Mouse (Mus musculus) small intestine, adult 2 months (tissue): ENCODE measurements around the gene Olfr1381. TPM values are rescaled to one million over a fixed set of nuclear protein-coding genes. Genes with fewer than 3 reads are reported as not detected.
"Not testable (repeated sequence)": the region's sequence is repeated elsewhere in the genome, so short reads cannot be mapped to it uniquely, and the experiment has no call there.

ENCODE experiments used
- H3K27ac ChIP-seq: fragments of 200-500 bp; 2 replicates; pipeline ENCODE4 v1.5.1; 2012; ENCODE audit warnings: low read depth, low read length, control low read depth, inconsistent platforms; ENCODE audit not compliant: insufficient read depth
- H3K27me3 ChIP-seq: fragments of 200-500 bp; 2 replicates; pipeline ENCODE4 v1.6.1; 2012; ENCODE audit warnings: mild to moderate bottlenecking, moderate library complexity, low read length, inconsistent platforms; ENCODE audit not compliant: control insufficient read depth, insufficient read depth
- H3K36me3 ChIP-seq: fragments of 200-500 bp; 2 replicates; pipeline ENCODE4 v1.6.1; 2012; ENCODE audit warnings: mild to moderate bottlenecking, low read length, control low read depth, inconsistent platforms; ENCODE audit not compliant: control insufficient read depth, insufficient read depth
- H3K4me1 ChIP-seq: fragments of 200-500 bp; 2 replicates; pipeline ENCODE4 v1.6.1; 2012; ENCODE audit warnings: low read length, inconsistent platforms, mixed read lengths; ENCODE audit not compliant: control insufficient read depth, insufficient read depth, insufficient read length
- H3K4me3 ChIP-seq: fragments of 200-500 bp; 2 replicates; pipeline ENCODE4 v1.5.1; 2012; ENCODE audit warnings: low read depth, mild to moderate bottlenecking, control low read depth, inconsistent platforms, low read length, moderate library complexity
- CTCF ChIP-seq: fragments of 200-500 bp; IDR thresholded peaks from 2 replicates; pipeline ENCODE4 v1.5.1; 2012; ENCODE audit warnings: low read depth, mild to moderate bottlenecking, control low read depth, inconsistent platforms, low read length, moderate library complexity, mixed read lengths; ENCODE audit not compliant: insufficient replicate concordance, insufficient read length; ENCODE audit errors: extremely low read depth
- POLR2A ChIP-seq: fragments of 200-500 bp; IDR thresholded peaks from 2 replicates; pipeline ENCODE4 v1.6.1; 2012; ENCODE audit warnings: low read depth, mild to moderate bottlenecking, control low read depth, inconsistent platforms, low read length, moderate library complexity
- WGBS: fragments of 180-500 bp; shearing (Covaris S2); methylation state at CpG from one replicate; pipeline ENCODE4 v1.1.7; 2018; 5-methylcytosine and 5-hydroxymethylcytosine counted together
- polyA plus RNA-seq: library from polyadenylated mRNA; depleted of rRNA; stranded (reverse); fragments of >200 nt; gene quantifications from 2 replicates; pipeline ENCODE4 v1.2.3, GENCODE M21; 2012; rRNA removed

The Olfr1381 gene
- polyA plus RNA-seq: not detected in 2 replicates

DNA sequence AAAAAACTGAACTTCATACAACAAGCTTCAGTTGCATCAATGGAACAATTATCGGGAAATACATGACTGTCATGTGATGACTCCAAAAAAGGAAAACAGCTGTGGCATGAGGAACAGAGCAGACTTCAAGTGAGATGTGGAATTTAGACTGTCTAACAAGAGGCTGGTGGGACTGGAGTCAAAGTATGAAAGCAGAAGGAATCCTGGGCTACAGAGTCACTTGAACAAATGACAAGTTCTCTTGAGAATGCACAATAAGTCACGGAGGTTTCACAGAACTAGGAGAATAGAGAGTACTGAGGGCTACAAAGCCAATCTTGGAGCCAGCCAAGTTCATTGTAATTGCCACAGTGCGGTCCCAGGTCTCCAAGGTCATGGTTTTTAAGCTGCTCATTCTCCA is at the start of gene Olfr1381:
TSS of gene Olfr1381 (plus strand) at position 301 of the 400 bp plus-strand sequence.
- H3K27me3 ChIP-seq, H3K27ac ChIP-seq, H3K36me3 ChIP-seq, H3K4me3 ChIP-seq, H3K4me1 ChIP-seq: not testable (repeated sequence)
- WGBS: 65% methylated on average over 3 of the region's 3 CpGs

- 64% methylated on average over 5 of the region's 5 CpGs for WGBS
- Histone ChIP-seq H3K27me3 (no peaks in the 10 kb centered on the region), H3K36me3 (no peaks in the 10 kb centered on the region), H3K27ac (no peak overlapping the region), H3K4me3 (no peak overlapping the region), H3K4me1 (no peaks in the 10 kb centered on the region)
- no peak for TF ChIP-seq CTCF
- TF ChIP-seq POLR2A: no peak
Measured at GRCm38 (mm10) chr11:49518086-49518485, 25.2 kb upstream of the Olfr1381 start.

- Histone ChIP-seq H3K27ac (no peak within 1 kb of the TSS), H3K4me1 (no peaks in the 10 kb centered on the region), H3K4me3 (no peak within 1 kb of the TSS), H3K27me3 (no peaks in the 10 kb centered on the region), H3K36me3 (no peaks in the 10 kb centered on the region)
- TF ChIP-seq CTCF (no peak), POLR2A (no peak)
Measured at GRCm38 (mm10) chr11:49519348-49519747, 23.9 kb upstream of the Olfr1381 start, which contains the start of gene Olfr1383. TSS of gene Olfr1383 (plus strand) at chr11:49519648.

- no peaks in the 10 kb centered on the region for H3K36me3 ChIP-seq
- no peaks in the 10 kb centered on the region for H3K27me3 ChIP-seq
- H3K4me1 ChIP-seq: no peaks in the 10 kb centered on the region
- 80% methylated on average over 3 of the region's 3 CpGs for WGBS
- no peak for TF ChIP-seq POLR2A
- no peak for TF ChIP-seq CTCF
- H3K4me3 ChIP-seq: no peak within 1 kb of the TSS
- no peak within 1 kb of the TSS for H3K27ac ChIP-seq
Measured at GRCm38 (mm10) chr11:49527947-49528346, 15.3 kb upstream of the Olfr1381 start, which contains the start of gene Olfr1382. TSS of gene Olfr1382 (plus strand) at chr11:49528247.

GRCm38 (mm10) chr11:49532761-49533160 is 10.5 kb upstream of the Olfr1381 start:
- Histone ChIP-seq H3K27ac (no peak overlapping the region), H3K27me3 (no peaks in the 10 kb centered on the region), H3K4me1 (no peaks in the 10 kb centered on the region), H3K36me3 (no peaks in the 10 kb centered on the region), H3K4me3 (no peak overlapping the region)
- TF ChIP-seq POLR2A (no peak), CTCF (no peak)

- H3K27me3 ChIP-seq, H3K36me3 ChIP-seq, H3K4me3 ChIP-seq, H3K27ac ChIP-seq, H3K4me1 ChIP-seq: not testable (repeated sequence)
- WGBS: 76% methylated on average over 2 of the region's 2 CpGs
Measured at GRCm38 (mm10) chr11:49536631-49537030, 6.6 kb upstream of the Olfr1381 start.

DNA sequence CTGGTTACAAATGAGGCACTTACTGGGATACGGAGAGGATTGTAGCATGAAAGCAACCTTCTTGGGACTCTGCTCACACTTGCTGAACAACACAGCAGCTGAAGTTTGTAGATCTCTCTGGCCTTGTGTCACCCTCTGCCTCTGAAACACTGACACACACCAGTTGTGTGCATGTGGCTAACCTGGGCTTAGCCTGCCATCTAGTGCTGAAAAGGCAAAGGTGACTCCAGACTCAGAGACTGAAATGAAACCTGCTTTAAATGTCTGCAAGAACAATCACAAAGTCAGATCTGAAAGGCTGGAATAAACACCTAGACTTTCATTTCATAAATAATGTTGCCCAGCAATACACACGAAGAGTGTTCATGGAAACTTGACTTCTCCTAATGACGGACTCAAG is 10.8 kb downstream of the Olfr1381 start:
- H3K36me3 ChIP-seq, H3K4me3 ChIP-seq, H3K4me1 ChIP-seq, H3K27me3 ChIP-seq, H3K27ac ChIP-seq: not testable (repeated sequence)
- WGBS: 70% methylated on average over 3 of the region's 3 CpGs

DNA sequence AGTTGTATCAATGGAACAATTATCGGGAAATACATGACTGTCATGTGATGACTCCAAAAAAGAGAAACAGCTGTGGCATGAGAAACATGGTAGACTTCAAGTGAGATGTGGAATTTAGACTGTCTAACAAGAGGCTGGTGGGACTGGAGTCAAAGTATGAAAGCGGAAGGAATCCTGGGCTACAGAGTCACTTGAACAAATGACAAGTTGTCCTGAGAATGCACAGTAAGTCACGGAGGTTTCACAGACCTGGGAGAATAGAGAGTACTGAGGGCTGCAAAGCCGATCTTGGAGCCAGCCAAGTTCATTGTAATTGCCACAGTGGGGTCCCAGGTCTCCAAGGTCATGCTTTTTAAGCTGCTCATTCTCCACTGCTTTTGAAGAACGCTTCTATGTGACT is 13.3 kb downstream of the Olfr1381 start, which contains the start of gene Olfr1380:
TSS of gene Olfr1380 (plus strand) at position 301 of the 400 bp plus-strand sequence.
- not testable (repeated sequence) for H3K27ac ChIP-seq, H3K4me1 ChIP-seq, H3K27me3 ChIP-seq, H3K4me3 ChIP-seq, H3K36me3 ChIP-seq
- 75% methylated on average over 5 of the region's 5 CpGs for WGBS

DNA sequence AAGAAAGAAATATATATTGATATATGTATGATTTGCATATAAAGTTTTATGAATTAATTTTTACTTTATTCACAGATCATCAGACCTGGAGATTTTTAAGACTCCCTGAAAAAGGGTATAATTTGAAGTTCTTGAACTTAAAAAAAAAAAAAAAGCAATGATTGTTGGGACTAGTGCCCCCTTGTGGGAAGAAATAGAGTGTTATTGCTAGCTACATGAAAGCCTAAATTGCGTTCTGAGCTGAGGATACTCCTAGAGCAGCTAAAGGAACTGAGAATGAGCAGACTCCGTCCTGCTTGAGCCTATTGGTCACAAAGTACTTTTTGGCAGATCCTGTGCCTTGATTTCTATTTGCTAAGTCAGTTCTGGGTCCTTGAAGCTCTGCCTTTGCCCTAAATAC is 31.8 kb downstream of the Olfr1381 start:
- not testable (repeated sequence) for H3K27ac ChIP-seq, H3K27me3 ChIP-seq, H3K36me3 ChIP-seq, H3K4me1 ChIP-seq, H3K4me3 ChIP-seq
- 34% methylated on average over 2 of the region's 2 CpGs for WGBS

GRCm38 (mm10) chr11:49580452-49580851 is 37.2 kb downstream of the Olfr1381 start:
- not testable (repeated sequence) for H3K4me1 ChIP-seq, H3K27me3 ChIP-seq, H3K4me3 ChIP-seq, H3K36me3 ChIP-seq, H3K27ac ChIP-seq
- WGBS: 68% methylated on average over 8 of the region's 8 CpGs
